Mouse (Mus musculus) layer of hippocampus, adult 18-20 months (tissue): Measurements from ENCODE around the gene Dcst1. TPM values are rescaled to one million over a fixed set of nuclear protein-coding genes. Genes with fewer than 3 reads are reported as not detected.

Source experiments
- DNase-seq, 2 experiments: peaks; one replicate each; pipeline ENCODE4 v3.0.0; 2022; ENCODE audit warnings: low spot score in 2 of 2
- total RNA-seq, 2 experiments: library from RNA; stranded (reverse); gene quantifications; 2 replicates each; pipeline ENCODE4 v1.2.3; 2021

Gene Dcst1
- total RNA-seq, 2 experiments from 2014 or later, result not detected

GRCm38 (mm10) chr3:89315930-89316831, 48.9 kb downstream of the Dcst1 start:
- DNase-seq, result no peak

- peak; percentile 61 to 89 for DNase-seq
Observed at GRCm38 (mm10) chr3:89315195-89315929, 49.7 kb downstream of the Dcst1 start.

DNA sequence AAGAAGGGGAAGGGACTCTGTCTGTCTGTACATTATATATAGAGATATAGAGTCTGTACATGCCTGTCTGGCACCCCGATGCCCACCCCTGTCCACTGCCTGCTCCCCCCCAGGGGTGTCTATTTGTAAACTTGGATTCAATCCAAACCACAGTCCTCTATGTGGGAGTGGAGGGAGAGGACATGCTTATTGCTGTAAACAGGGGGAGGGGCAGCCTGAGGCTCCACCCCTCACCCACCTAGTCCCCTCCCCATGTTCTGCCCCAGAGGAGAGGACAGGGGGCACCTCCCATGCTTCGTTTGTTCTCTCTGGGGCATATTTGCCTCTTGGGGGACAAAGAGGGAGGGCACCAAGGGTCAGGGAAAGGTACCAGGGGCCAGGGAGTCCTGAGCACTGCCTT, 50.3 kb downstream of the Dcst1 start:
- no peak for DNase-seq

DNA sequence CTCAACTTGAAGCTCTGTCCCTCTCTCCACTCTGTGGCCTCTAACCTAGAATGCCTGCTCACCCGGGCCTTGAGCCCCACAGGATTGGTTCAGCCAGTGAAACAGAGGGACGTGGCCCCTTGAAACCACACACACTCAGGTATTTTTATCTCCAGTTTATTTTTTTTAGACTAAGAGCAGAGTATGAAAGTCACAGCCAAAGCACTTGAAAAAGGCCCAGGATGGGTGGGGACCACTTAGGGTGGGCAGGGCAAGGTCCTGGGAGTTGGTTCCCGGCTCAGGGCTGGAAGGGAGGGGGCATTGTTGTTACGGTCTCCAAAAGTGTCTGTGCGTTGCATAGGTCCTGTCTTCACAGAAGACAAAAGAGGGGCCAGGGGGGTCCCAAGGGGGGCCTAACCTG, 50.7 kb downstream of the Dcst1 start:
- DNase-seq, result no peak

DNA sequence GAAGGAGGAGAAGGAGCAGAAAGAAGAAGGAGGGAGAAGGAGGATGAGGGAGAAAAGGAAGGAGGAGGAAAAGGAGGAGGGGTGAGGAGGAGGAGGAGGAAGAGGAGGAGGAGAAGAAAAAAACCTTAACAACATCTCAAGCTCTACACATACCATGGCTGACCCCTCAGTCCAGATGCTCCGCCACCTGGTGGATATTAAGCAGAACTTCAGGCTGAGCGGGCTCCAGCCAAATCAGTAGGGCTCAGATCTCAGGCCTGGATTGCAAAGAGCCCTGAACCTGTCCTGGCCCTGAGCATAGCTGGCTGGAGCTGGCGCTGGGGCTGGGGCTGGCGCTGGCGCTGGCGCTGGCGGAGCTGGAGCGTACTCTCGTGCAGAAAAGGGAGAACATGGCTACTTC, 57.0 kb downstream of the Dcst1 start:
- peak in 1 of 2 experiments; percentile 71 for DNase-seq

DNA sequence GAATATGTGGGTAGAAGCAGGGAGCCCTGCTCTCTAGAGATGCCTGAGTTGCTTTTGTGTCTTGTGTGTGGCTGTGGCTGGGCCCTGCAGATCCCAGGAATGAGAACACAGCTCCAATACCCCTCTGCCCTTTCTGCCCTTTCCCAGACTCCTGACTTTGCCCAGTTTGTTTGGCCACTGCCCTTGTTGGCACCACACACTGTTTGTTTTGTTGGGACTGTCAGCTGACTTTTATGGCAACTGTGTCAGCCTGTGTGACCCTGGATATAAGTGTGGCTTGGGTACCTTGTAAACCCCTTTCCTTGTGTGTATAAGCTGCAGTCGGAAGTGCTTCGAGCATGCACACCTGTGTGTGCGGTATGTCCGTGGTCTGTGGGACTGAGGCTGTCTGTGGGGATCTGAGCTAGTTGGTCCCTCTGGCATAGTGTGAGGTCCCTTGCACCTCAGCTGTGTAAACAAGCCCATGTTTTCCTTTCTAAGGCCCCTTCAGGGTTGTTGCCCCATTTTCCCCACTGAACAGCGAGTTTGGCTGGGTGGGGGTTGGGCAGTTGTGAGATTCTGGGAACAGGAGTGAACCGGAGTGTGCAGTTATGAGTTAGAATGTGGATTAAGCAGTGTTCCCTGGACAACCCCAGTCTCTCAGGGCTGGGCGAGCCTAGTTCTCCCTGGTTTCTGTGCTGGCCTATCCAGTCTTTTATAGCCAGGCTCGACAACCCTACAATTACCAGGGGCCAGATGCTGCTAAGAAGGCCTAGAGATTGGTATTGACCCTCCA, 59.3 kb downstream of the Dcst1 start:
- DNase-seq, result no peak

DNA sequence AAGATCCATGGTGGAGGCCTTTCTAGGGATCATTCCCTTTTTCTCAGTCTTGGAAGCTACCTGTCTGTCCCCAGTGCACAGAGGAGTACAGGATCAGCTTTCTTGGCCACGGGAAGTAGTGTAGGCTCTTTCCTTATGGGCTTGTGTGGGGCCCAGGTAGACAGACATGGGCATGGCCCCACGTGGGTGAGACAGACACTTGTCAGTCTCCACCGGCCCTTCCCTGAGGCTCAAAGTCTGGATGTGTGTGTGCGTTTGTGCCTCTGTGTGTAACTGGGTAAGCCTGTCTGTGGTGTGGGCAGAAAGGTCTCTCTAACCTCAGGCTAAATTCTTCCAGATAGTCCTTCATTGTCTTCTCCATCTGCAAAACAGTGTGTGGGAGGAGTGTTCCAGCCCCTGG, 59.9 kb downstream of the Dcst1 start:
- no peak for DNase-seq

DNA sequence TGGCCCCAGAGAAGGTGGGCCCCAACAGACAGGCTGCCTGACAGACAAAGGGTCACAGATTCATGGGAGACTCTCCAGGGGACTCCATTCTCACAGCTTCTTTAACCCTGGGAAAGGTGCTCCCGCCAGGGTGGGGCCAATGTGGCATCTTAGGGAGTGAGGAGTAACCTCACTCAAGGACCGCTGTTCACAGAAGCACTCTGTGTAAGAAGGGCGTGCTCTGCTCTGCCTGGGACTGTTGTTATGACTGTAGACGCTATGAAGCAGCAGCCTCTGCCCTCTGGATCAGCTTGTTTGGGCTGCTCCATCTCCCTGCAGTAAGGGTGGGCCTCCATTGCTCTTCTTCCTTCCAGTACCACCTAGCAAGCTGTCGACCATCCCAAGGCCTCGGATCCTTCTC, 60.6 kb downstream of the Dcst1 start:
- no peak for DNase-seq

DNA sequence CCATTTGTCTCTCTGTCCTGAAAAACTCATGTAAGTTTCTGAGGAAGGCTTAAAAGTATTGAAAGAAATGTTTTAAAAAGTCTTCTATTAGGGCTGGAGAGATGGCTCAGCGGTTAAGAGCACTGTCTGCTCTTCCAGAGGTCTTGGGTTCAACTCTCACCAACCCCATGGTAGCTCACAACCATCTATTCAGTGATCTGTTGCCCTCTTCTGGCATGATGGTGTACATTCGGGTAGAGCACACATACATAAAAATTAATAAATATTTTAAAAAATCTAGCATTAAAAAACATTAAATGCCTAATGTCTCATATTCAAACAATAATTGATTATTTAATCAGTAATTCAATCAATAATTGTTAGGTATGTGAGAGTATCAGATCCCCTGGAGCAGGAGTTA, 64.5 kb downstream of the Dcst1 start:
- no peak for DNase-seq

Other genes with a start within 250 kb of the Dcst1 start
- gene Pklr, start 229.1 kb downstream of the Dcst1 start, total RNA-seq, result under 1 TPM in 1 of 2 experiments, not detected in 1; 0.15 TPM
- 10 to 100 TPM in 1 of 2 experiments, 1 to 10 TPM in 1; 9.6 to 13.1 TPM for gene Hcn3, start 205.1 kb downstream of the Dcst1 start, total RNA-seq
- 10 to 100 TPM; 42.3 to 43.5 TPM for gene Clk2, start 200.5 kb downstream of the Dcst1 start, total RNA-seq
- 10 to 100 TPM; 68.5 to 69.8 TPM for gene Scamp3, start 187.8 kb downstream of the Dcst1 start, total RNA-seq
- gene Fam189b, start 182.1 kb downstream of the Dcst1 start, total RNA-seq, result 10 to 100 TPM; 49.0 to 59.9 TPM
- gene Gba, start 162.3 kb downstream of the Dcst1 start, total RNA-seq, result 10 to 100 TPM; 57.3 to 59.9 TPM
- 10 to 100 TPM; 30.5 to 30.7 TPM for gene Thbs3, start 150.1 kb downstream of the Dcst1 start, total RNA-seq
- 10 to 100 TPM; 84.9 to 91.6 TPM for gene Mtx1, start 138.2 kb downstream of the Dcst1 start, total RNA-seq
- gene Muc1, start 136.2 kb downstream of the Dcst1 start, total RNA-seq, result under 1 TPM; 0.71 to 0.84 TPM
- 10 to 100 TPM; 78.0 to 81.3 TPM for gene Krtcap2, start 119.3 kb downstream of the Dcst1 start, total RNA-seq
- gene Trim46, start 118.9 kb downstream of the Dcst1 start, total RNA-seq, result 10 to 100 TPM; 83.1 to 86.0 TPM
- gene Dpm3, start 105.9 kb downstream of the Dcst1 start, total RNA-seq, result 10 to 100 TPM; 64.2 to 66.9 TPM
- gene Slc50a1, start 94.7 kb downstream of the Dcst1 start, total RNA-seq, result 10 to 100 TPM; 43.7 to 52.2 TPM
- gene Efna1, start 84.1 kb downstream of the Dcst1 start, total RNA-seq, result 10 to 100 TPM in 1 of 2 experiments, 1 to 10 TPM in 1; 8.4 to 11.4 TPM
- 10 to 100 TPM; 78.2 to 80.1 TPM for gene Efna3, start 42.3 kb downstream of the Dcst1 start, total RNA-seq
- under 1 TPM; 0.53 to 0.77 TPM for gene Efna4, start 27.2 kb downstream of the Dcst1 start, total RNA-seq
- 100 to 1,000 TPM; 120 to 126 TPM for gene Adam15, start 15.3 kb downstream of the Dcst1 start, total RNA-seq
- under 1 TPM; 0.22 to 0.41 TPM for gene Dcst2, start 3.3 kb downstream of the Dcst1 start, total RNA-seq
- 10 to 100 TPM; 12.1 to 16.8 TPM for gene Zbtb7b, start 29.5 kb upstream of the Dcst1 start, total RNA-seq
- 1 to 10 TPM; 2.5 to 4.4 TPM for gene Lenep, start 37.5 kb upstream of the Dcst1 start, total RNA-seq
- gene Flad1, start 46.6 kb upstream of the Dcst1 start, total RNA-seq, result 10 to 100 TPM; 39.8 to 39.9 TPM
- 1 to 10 TPM; 2.3 to 2.4 TPM for gene Cks1b, start 53.1 kb upstream of the Dcst1 start, total RNA-seq
- gene Shc1, start 53.2 kb upstream of the Dcst1 start, total RNA-seq, result 10 to 100 TPM; 11.5 to 12.8 TPM
- gene Pygo2, start 65.0 kb upstream of the Dcst1 start, total RNA-seq, result 10 to 100 TPM; 60.4 to 64.9 TPM
- 10 to 100 TPM; 37.7 to 41.2 TPM for gene Pbxip1, start 71.5 kb upstream of the Dcst1 start, total RNA-seq
- gene Pmvk, start 89.3 kb upstream of the Dcst1 start, total RNA-seq, result 10 to 100 TPM; 29.4 to 34.3 TPM
- 10 to 100 TPM; 24.6 to 26.6 TPM for gene Kcnn3, start 154.9 kb upstream of the Dcst1 start, total RNA-seq